Mouse (Mus musculus) heart, embryonic 11.5 days (tissue): ENCODE data around the gene Ddx17. TPM values are rescaled to one million over a fixed set of nuclear protein-coding genes. Genes with fewer than 3 reads are reported as not detected.

Experiments
- ATAC-seq: fragments of 200-750 bp; cut with Nextera tagmentation; replicated peaks from 2 replicates; pipeline ENCODE4 v1.8.0; 2017; ENCODE audit warnings: moderate library complexity; ENCODE audit not compliant: insufficient number of reproducible peaks, low FRiP score, low TSS enrichment
- H3K27ac ChIP-seq: fragments of 300-500 bp; sonication (generic); 2 replicates; pipeline ENCODE4 v1.5.1; 2014; ENCODE audit warnings: mild to moderate bottlenecking, low read depth, low read length
- H3K27me3 ChIP-seq: fragments of 300-500 bp; sonication (generic); 2 replicates; pipeline ENCODE4 v1.6.1; 2014; ENCODE audit warnings: mild to moderate bottlenecking, low read length, mixed read lengths; ENCODE audit not compliant: control insufficient read depth, insufficient read depth
- H3K36me3 ChIP-seq: fragments of 300-500 bp; sonication (generic); 2 replicates; pipeline ENCODE4 v1.6.1; 2014; ENCODE audit warnings: mild to moderate bottlenecking, low read length, moderate library complexity, mixed read lengths; ENCODE audit not compliant: control insufficient read depth, insufficient read depth
- H3K4me1 ChIP-seq: fragments of 300-500 bp; sonication (generic); 2 replicates; pipeline ENCODE4 v1.6.1; 2014; ENCODE audit warnings: low read length; ENCODE audit not compliant: control insufficient read depth, insufficient read depth
- H3K4me2 ChIP-seq: fragments of 300-500 bp; sonication (generic); 2 replicates; pipeline ENCODE4 v1.6.1; 2014; ENCODE audit warnings: mild to moderate bottlenecking, moderate library complexity
- H3K4me3 ChIP-seq: fragments of 300-500 bp; sonication (generic); 2 replicates; pipeline ENCODE4 v1.5.1; 2014; ENCODE audit warnings: low read depth, low read length
- H3K9ac ChIP-seq: fragments of 300-500 bp; sonication (generic); 2 replicates; pipeline ENCODE4 v1.6.1; 2014; ENCODE audit warnings: mild to moderate bottlenecking, low read depth, low read length, moderate library complexity
- H3K9me3 ChIP-seq: fragments of 300-500 bp; sonication (generic); replicated peaks from 2 replicates; pipeline ENCODE4 v1.6.1; 2016; ENCODE audit warnings: low read length; ENCODE audit not compliant: control insufficient read depth
- WGBS: fragments of 180-500 bp; shearing (Covaris S2); extraction: QIAGEN DNeasy Blood & Tissue Kit; methylation state at CpG from one replicate; pipeline ENCODE4 v1.1.7; 2014; ENCODE audit not compliant: insufficient replicate concordance; 5-methylcytosine and 5-hydroxymethylcytosine counted together
- polyA plus RNA-seq: library from polyadenylated mRNA; unstranded; fragments of >200 nt; fragmentation: Nextera tagmentation; extraction: Ambion mirVana; gene quantifications from 2 replicates; pipeline ENCODE4 v1.2.1, GENCODE M21; 2014

Gene Ddx17
- polyA plus RNA-seq, 1 experiment from 2014 or later, result 60.1 TPM

DNA sequence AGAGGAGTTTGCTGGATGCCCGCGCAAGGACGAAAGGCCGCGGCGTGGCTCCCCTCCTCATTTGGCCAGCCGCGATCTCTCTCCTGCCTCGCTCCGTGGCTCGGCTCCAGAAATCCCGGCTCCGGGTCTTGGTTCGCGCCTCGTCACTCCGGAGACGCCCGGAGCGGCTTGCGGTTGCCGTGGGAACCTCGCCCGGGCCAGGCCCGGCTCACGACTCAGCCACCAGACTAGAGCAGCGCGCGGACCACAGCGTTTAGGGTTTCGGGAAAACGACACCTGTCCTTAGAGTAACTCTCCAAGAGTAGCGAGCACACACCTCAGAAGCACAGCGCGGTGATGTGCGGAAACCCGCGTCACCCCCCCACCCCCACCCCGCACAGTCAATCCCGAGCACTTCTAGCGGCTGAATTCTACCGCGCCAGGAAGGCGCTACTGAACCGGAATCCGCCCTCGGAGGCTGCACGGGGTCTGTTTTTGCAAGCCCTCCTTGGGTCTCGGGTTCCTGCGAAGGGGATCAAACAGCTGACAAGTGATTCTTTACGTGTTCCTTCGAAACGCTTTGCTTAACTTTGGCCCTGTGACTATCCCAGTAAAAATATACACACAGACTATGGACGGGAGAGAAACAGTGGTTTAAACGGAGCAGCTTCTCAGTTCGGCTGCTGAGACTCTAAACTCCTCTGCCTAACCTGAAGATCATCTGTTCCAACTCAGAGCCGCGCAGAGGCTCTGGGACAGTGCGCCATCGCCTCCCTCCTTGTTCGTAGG is 34.8 kb downstream of the Ddx17 start:
- H3K9me3 ChIP-seq, result no peaks in the 10 kb centered on the region
- 0 out of 2 replicates have a peak, but pooled peaks have one; percentile 29 for ATAC-seq
- H3K9ac ChIP-seq, result 0 out of 2 replicates have a peak overlapping the region, but pooled peaks have one; percentile 16
- H3K36me3 ChIP-seq, result no peaks in the 10 kb centered on the region
- WGBS, result 3% methylated on average over 61 of the region's 61 CpGs
- H3K27ac ChIP-seq, result no peak overlapping the region
- peaks cover 19% of the 10 kb centered on the region for H3K4me1 ChIP-seq
- H3K27me3 ChIP-seq, result peaks cover 79% of the 10 kb centered on the region
- peak overlapping the region; percentile 43 for H3K4me3 ChIP-seq
- H3K4me2 ChIP-seq, result peak overlapping the region; percentile 84

DNA sequence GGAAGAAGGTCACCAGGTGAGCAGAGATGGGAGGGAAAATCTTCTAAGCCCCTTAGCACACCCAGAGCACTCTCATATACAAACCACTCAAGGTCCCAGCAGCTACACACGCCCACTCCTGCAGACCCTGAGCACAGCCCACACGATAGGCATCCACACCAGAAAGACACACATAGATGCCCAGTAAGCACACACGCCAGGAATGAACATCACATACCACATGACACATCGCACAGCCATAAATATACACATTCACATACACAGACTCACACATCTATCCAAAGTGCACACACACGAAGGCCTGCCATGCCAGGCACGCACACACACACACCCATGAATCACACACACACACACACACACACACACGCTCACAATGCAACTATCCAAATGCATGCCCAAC is 36.1 kb downstream of the Ddx17 start:
- no peaks in the 10 kb centered on the region for H3K36me3 ChIP-seq
- peaks cover 83% of the 10 kb centered on the region for H3K27me3 ChIP-seq
- no peak for ATAC-seq
- H3K4me1 ChIP-seq, result peaks cover 19% of the 10 kb centered on the region
- H3K9me3 ChIP-seq, result no peaks in the 10 kb centered on the region
- H3K27ac ChIP-seq, result no peak overlapping the region
- 72% methylated on average over 7 of the region's 7 CpGs for WGBS
- H3K4me3 ChIP-seq, result no peak overlapping the region
- H3K4me2 ChIP-seq, result peak overlapping the region; percentile 16
- H3K9ac ChIP-seq, result no peak overlapping the region

DNA sequence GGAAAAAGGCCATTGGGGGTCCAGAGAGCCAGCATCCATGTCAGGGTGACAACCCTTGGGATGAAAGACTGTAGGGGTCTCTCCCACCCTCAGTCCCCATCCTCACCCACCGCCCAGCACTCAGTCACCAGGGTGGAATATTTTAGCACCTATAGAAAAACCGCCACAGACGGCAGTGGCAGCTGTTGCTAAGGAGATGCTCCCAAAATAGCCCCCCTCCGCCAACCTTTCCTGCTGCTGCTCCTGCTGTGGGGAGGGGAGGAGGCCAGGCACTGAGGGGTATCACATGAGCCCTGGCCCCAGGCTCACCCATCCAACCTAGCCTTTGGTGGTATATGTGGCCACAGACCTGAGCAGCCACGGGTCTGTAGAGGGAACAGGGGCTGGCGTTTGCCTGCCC is 36.5 kb downstream of the Ddx17 start:
- peaks cover 23% of the 10 kb centered on the region for H3K4me1 ChIP-seq

DNA sequence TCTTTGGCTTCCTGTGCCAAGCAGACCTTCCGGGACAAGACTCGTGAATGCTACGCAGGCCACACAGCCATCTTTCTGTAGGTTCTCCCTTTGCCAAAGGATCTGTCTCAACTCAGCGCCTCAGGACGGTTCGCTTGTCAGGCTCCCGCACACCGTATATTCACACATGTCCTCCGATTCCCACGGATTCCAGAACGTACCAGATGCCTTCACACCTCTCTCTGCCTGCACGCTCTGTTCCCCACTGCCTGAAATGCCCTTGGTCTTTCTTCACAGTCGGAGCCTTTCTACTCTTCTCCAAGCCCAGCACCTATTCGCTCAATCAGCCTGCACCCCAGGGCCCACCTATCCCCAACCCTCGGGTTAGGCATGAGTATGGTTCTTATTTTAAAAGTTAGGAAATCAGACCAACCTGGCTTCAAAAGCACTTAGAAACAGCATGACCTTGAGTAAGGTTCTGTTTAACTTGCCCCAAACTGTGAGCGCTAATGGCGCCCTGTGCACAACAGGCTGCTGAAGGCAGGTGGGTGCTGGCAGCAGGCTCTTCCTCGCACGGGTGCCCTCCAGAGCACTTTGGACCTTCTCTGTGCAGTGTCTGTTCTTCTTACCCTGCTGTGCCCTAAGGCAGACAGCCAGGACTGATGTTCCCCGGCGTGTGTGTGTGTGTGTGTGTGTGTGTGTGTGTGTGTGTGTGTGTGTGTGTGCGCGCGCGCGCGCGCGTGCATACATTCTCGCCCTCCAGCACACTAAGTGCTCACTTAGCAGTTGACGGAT is 39.3 kb downstream of the Ddx17 start:
- Histone ChIP-seq H3K27me3 (peaks cover 86% of the 10 kb centered on the region), H3K4me2 (no peak overlapping the region), H3K27ac (no peak overlapping the region), H3K9me3 (no peaks in the 10 kb centered on the region), H3K4me1 (peaks cover 30% of the 10 kb centered on the region), H3K4me3 (no peak overlapping the region), H3K36me3 (no peaks in the 10 kb centered on the region), H3K9ac (no peak overlapping the region)
- ATAC-seq, result no peak
- WGBS, result 55% methylated on average over 31 of the region's 31 CpGs

More for the DNA sequence above, 36.5 kb downstream of the Ddx17 start:
- H3K4me2 ChIP-seq, result peak overlapping the region; percentile 16
- ATAC-seq, result no peak
- H3K4me3 ChIP-seq, result no peak overlapping the region
- no peaks in the 10 kb centered on the region for H3K9me3 ChIP-seq
- peaks cover 84% of the 10 kb centered on the region for H3K27me3 ChIP-seq
- no peak overlapping the region for H3K9ac ChIP-seq
- 15% methylated on average over 6 of the region's 6 CpGs for WGBS
- H3K27ac ChIP-seq, result no peak overlapping the region
- no peaks in the 10 kb centered on the region for H3K36me3 ChIP-seq

DNA sequence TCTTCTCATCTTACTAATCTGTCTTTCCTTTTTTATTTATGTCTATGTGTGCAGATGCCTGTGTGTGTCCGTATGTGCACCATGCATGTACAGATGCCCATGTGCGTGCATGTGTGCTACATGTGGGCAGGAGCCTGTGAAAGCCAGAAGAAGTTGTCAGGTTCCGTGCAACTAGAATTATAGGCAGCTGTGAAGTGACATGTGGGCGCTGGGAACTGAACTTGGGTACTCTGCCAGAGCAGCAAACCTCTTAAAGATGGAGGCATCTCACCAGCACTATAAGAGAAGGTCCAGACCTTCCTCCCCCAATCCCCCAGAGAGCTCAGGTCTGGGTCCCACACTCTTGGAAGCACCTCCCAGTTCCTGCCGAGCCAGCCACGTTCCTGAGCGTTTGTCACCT is 40.1 kb downstream of the Ddx17 start:
- no peak overlapping the region for H3K4me3 ChIP-seq
- 29% methylated on average over 7 of the region's 7 CpGs for WGBS
- peaks cover 88% of the 10 kb centered on the region for H3K27me3 ChIP-seq
- H3K9me3 ChIP-seq, result no peaks in the 10 kb centered on the region
- H3K36me3 ChIP-seq, result no peaks in the 10 kb centered on the region
- H3K9ac ChIP-seq, result no peak overlapping the region
- no peak overlapping the region for H3K4me2 ChIP-seq
- no peak overlapping the region for H3K27ac ChIP-seq
- H3K4me1 ChIP-seq, result peaks cover 27% of the 10 kb centered on the region
- no peak for ATAC-seq

DNA sequence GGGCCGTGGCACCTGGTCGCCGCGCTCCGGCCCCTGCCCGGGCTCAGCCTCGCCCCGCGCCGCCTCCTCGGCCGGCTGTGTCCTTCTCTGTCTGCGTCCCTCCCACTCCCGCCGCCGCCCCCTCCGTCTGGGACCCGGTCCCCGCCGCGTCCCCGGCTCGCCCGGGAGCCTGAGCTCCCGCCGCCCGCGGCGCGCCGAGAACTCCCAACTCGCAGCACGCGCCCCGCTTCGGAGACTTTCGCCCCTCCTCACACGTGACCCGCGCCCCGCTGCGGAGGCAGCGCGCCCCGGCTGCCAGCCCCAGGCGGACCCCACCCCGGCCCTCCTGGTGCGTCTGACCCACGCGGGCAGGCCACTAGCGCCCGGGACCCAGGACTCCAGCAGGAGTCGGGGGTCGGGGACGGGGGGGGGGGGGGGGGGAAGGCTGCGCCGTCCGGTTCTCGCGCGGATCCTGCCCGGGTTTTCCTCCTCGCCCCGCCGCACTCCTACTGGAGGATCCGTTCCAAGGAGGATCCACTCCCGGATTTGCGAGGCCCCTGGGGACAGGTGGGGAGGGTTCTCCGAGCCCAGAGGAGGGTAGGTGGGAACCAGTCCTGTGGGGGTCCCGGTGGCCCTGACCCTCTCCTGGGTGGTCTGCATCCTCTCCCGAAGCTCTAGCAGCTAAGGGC is 40.8 kb downstream of the Ddx17 start:
- WGBS, result under 1% methylated on average over 53 of the region's 71 CpGs

DNA sequence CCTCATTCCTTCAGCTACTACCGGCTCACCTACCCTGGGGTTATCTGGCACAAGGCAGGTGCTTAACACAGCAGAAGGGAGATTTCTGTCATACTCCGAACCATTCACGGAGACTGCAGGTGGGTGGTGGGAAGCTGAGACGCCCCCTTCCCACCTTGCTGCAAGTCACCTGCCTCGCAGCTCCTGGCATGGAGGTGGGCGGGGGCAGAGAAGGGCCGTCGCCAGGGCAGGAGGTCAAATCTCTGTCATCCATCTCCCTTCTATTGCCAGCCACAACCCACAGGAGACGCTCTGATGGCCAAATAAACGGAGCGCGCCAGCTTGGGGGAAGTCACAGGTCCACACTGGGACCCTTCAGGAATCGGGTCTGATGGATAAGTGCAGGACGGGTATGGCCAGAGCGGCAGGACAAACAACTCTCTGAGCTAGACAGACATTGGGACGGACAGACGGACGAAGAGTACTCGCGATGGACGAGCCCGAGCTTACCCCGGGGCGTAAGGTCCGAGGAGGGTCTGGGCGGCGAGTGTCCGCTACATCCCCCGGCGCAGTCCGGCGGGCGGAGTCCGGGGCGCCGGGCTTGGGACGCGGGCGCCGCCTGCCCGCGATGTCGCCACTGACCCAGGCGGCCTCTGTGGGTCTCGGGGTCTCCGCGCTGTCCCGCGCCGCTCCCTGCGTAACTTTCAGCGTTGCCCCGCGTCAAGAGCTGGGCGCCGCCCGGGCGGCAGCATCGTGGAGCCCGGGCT is 41.7 kb downstream of the Ddx17 start, which contains the start of gene Kcnj4:
TSS of gene Kcnj4 (minus strand) at position 535 of the 746 bp plus-strand sequence.
- no peaks in the 10 kb centered on the region for H3K9me3 ChIP-seq
- peaks cover 23% of the 10 kb centered on the region for H3K4me1 ChIP-seq
- WGBS, result 1% methylated on average over 57 of the region's 60 CpGs
- no peak for ATAC-seq
- H3K4me2 ChIP-seq, result peak within 1 kb of the TSS; percentile 99
- H3K9ac ChIP-seq, result peak within 1 kb of the TSS; percentile 70
- no peaks in the 10 kb centered on the region for H3K36me3 ChIP-seq
- H3K4me3 ChIP-seq, result peak within 1 kb of the TSS; percentile 56
- H3K27me3 ChIP-seq, result peaks cover 86% of the 10 kb centered on the region
- H3K27ac ChIP-seq, result no peak within 1 kb of the TSS

More for the DNA sequence above, 40.8 kb downstream of the Ddx17 start:
- Histone ChIP-seq H3K27ac (no peak overlapping the region), H3K27me3 (peaks cover 88% of the 10 kb centered on the region), H3K4me1 (peaks cover 23% of the 10 kb centered on the region), H3K9me3 (no peaks in the 10 kb centered on the region), H3K4me2 (peak overlapping the region; percentile 99), H3K4me3 (peak overlapping the region; percentile 56), H3K36me3 (no peaks in the 10 kb centered on the region), H3K9ac (peak overlapping the region; percentile 70)
- 0 out of 2 replicates have a peak, but pooled peaks have one; percentile 27 for ATAC-seq

DNA sequence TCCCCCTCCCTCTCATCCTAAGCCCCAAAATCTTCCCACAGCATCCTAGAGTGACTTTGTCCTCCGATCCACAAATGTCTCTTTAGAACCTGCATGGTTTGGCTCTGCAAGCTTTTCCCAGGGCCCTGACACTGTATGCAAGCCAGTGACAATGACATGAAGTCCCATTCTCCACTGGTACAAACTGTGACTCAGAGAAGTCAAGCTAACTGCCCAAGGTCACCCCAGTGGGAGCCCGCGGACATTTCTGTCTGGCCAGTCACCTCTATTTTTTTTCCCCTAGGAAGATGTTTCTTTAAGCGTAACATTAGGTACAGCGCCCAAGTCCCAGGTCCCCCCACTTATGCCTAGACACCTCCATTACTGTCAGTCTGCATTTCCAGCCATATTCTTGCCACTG is 43.1 kb downstream of the Ddx17 start:
- no peak overlapping the region for H3K4me3 ChIP-seq
- no peak overlapping the region for H3K4me2 ChIP-seq
- no peaks in the 10 kb centered on the region for H3K36me3 ChIP-seq
- no peak for ATAC-seq
- H3K9ac ChIP-seq, result no peak overlapping the region
- peaks cover 31% of the 10 kb centered on the region for H3K4me1 ChIP-seq
- no peaks in the 10 kb centered on the region for H3K9me3 ChIP-seq
- peaks cover 92% of the 10 kb centered on the region for H3K27me3 ChIP-seq
- WGBS, result 75% methylated on average over 5 of the region's 5 CpGs
- H3K27ac ChIP-seq, result no peak overlapping the region
